Mouse (Mus musculus) heart, adult 2 months (tissue): ENCODE data around the gene Med16.

Source experiments
- CTCF ChIP-seq: fragments of 200-600 bp; IDR thresholded peaks from 2 replicates; pipeline ENCODE4 v1.8.1; 2022; ENCODE audit warnings: antibody characterized with exemption, mild to moderate bottlenecking, moderate library complexity
- EP300 ChIP-seq: fragments of 200-500 bp; IDR thresholded peaks from 2 replicates; pipeline ENCODE4 v1.6.1; 2011; ENCODE audit warnings: low read depth, low read length, control low read depth; ENCODE audit not compliant: insufficient read depth
- POLR2A ChIP-seq: fragments of 200-500 bp; IDR thresholded peaks from 2 replicates; pipeline ENCODE4 v1.6.1; 2011; ENCODE audit warnings: mild to moderate bottlenecking, low read depth, low read length, control low read depth; ENCODE audit not compliant: insufficient read depth

DNA sequence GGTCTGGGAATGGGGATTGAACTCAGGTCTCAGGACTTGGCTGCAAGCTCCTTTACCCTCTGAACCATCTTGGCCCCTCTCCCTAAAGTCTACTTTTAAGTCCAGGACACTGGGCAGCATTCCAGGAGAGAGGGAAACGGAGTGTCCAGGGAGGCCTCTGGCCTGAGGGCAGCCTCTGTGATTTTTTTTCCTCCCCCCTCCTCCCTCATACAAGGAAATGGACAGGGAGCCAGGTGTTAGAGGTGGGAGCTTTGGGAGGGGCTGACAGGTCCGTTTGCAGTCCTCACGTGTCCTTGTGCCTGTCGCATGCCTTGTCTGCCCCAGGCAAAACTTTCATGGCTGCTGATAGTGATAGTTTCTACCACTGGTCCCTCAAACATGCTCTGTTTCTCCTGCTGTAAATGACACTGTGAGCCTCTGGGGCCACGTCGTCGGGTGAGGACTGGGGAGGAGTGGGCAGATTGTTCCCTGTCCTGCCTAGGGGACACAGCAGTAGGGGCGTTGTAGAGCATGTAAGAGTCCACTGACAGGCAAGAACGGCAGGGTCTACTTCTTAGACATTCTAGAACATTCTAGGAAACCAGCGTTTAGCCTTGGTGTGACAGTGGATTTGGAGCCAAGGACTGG, 27.7 kb upstream of the Med16 start:
- no peak for TF ChIP-seq CTCF
- no peak for TF ChIP-seq POLR2A
- TF ChIP-seq EP300: no peak
